Mouse (Mus musculus) stomach, embryonic 15.5 days (tissue): ENCODE measurements at regions not wholly inside any gene's neighbourhood (a gene's known extent, or its start where the extent isn't known, plus 50 kb on each side); places are given as distances from the start of the nearest gene placed in this dataset.
A peak's percentile ranks its signal among the peaks of the same experiment; 100 is the strongest.

Source experiments
- ATAC-seq: fragments of 200-750 bp; cut with Nextera tagmentation; 2 replicates; pipeline ENCODE4 v1.8.0; 2017; ENCODE audit warnings: low read depth, moderate number of reproducible peaks, moderate TSS enrichment; ENCODE audit not compliant: insufficient read depth, low FRiP score
- H3K27ac ChIP-seq: fragments of 300-500 bp; sonication (generic); 2 replicates; pipeline ENCODE4 v1.5.1; 2015; ENCODE audit warnings: mild to moderate bottlenecking, inconsistent platforms
- H3K27me3 ChIP-seq: fragments of 300-500 bp; sonication (generic); replicated peaks from 2 replicates; pipeline ENCODE4 v1.6.1; 2015; ENCODE audit warnings: inconsistent platforms
- H3K36me3 ChIP-seq: fragments of 300-500 bp; sonication (generic); 2 replicates; pipeline ENCODE4 v1.6.1; 2015; ENCODE audit warnings: inconsistent platforms
- H3K4me1 ChIP-seq: fragments of 300-500 bp; sonication (generic); 2 replicates; pipeline ENCODE4 v1.6.1; 2015; ENCODE audit warnings: inconsistent platforms
- H3K4me2 ChIP-seq: fragments of 300-500 bp; sonication (generic); 2 replicates; pipeline ENCODE4 v1.6.1; 2015; ENCODE audit warnings: mild to moderate bottlenecking, inconsistent platforms
- H3K4me3 ChIP-seq: fragments of 300-500 bp; sonication (generic); replicated peaks from 2 replicates; pipeline ENCODE4 v1.5.1; 2015; ENCODE audit warnings: inconsistent platforms
- H3K9ac ChIP-seq: fragments of 300-500 bp; sonication (generic); 2 replicates; pipeline ENCODE4 v1.6.1; 2015; ENCODE audit warnings: inconsistent platforms
- H3K9me3 ChIP-seq: fragments of 300-500 bp; sonication (generic); 2 replicates; pipeline ENCODE4 v1.6.1; 2016; ENCODE audit warnings: inconsistent platforms
- WGBS: fragments of 180-500 bp; shearing (Covaris S2); methylation state at CpG from one replicate; pipeline ENCODE4 v1.1.7; 2015; 5-methylcytosine and 5-hydroxymethylcytosine counted together

DNA sequence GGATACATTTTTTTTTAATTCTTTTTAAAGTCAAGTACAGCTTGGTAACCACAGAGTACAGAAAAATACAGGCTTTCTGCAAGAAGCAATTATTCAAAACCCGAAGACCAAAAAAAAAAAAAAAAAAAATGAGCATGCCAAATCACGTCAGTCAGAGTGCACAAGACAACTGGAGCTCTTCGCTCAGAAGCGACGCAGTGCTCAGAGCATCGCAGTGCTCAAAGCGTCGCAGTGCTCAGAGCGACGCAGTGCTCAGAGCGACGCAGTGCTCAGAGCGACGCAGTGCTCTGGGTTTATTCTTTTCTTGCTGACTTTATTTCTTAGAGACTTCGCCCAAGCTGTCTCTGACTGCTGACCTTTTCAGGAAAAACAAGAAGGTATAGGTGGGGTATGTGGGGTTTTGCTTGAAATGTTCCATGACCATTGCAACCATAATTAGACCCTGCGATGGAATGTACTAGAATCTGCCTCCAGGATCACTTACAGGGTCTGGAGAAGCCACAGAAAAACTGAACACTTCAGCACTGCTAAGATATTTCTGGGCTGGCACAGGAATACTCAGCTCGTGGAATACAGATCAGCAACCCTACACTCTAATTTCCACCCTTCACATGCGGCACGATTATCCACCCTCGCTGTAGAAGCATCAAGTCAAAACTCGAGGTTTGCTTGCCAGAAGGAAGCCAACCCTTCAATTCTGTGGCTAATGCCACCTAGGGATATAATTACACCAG, 384.3 kb downstream of the Wdr11 start:
- no peaks in the 10 kb centered on the region for H3K4me1 ChIP-seq
- no peaks in the 10 kb centered on the region for H3K36me3 ChIP-seq
- H3K27ac ChIP-seq: no peak overlapping the region
- H3K4me3 ChIP-seq: no peak overlapping the region
- H3K9ac ChIP-seq: no peak overlapping the region
- no peaks in the 10 kb centered on the region for H3K27me3 ChIP-seq
- 87% methylated on average over 21 of the region's 21 CpGs for WGBS
- H3K4me2 ChIP-seq: no peak overlapping the region
- no peak for ATAC-seq
- H3K9me3 ChIP-seq: no peaks in the 10 kb centered on the region

DNA sequence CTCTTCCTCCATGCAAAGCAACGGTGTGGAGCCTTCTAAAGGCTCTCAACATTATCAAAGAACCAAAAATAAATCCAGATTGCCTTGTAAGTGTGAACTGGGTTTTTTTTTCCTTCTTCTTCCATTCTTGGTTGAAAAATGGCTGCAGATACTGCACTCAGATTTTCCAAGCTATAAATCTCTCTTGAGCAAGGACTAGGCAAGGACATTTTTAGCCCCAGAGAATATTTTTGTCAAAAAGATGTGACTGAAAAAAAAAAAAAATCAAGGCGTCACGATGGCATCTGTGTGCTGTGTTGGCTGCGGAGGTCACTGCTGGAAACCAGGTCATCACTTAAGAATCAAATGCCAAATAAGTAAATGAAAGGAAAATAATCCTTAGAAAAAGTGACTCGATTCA, 386.9 kb downstream of the Wdr11 start:
- no peak overlapping the region for H3K4me3 ChIP-seq
- H3K27me3 ChIP-seq: no peaks in the 10 kb centered on the region
- H3K4me1 ChIP-seq: no peaks in the 10 kb centered on the region
- no peaks in the 10 kb centered on the region for H3K36me3 ChIP-seq
- H3K27ac ChIP-seq: no peak overlapping the region
- H3K9me3 ChIP-seq: no peaks in the 10 kb centered on the region
- no peak overlapping the region for H3K4me2 ChIP-seq
- 75% methylated on average over 5 of the region's 5 CpGs for WGBS
- no peak for ATAC-seq
- H3K9ac ChIP-seq: no peak overlapping the region

DNA sequence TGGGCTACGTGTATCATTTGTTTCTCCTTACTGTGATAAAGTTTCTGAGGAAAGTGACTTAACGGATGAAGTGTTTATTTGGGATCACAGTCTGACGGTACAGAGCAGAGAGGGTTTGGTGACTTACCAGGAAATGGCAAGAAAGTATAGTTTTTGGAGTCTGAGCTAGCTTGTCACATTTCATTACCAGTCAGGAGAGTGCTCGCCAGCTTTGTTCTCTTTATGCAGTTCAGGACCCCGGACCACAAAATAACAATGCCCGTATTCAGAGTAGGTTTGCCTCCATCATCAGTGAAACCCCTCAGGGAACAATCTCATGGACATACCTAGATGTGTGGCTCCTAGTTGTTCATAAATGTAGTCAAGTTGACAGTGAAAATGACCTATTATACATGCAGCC, 387.7 kb downstream of the Wdr11 start:
- ATAC-seq: no peak
- no peaks in the 10 kb centered on the region for H3K36me3 ChIP-seq
- no peak overlapping the region for H3K27ac ChIP-seq
- no peak overlapping the region for H3K9ac ChIP-seq
- no peak overlapping the region for H3K4me3 ChIP-seq
- 53% methylated on average over 6 of the region's 6 CpGs for WGBS
- H3K4me2 ChIP-seq: no peak overlapping the region
- H3K27me3 ChIP-seq: no peaks in the 10 kb centered on the region
- H3K9me3 ChIP-seq: no peaks in the 10 kb centered on the region
- H3K4me1 ChIP-seq: no peaks in the 10 kb centered on the region

DNA sequence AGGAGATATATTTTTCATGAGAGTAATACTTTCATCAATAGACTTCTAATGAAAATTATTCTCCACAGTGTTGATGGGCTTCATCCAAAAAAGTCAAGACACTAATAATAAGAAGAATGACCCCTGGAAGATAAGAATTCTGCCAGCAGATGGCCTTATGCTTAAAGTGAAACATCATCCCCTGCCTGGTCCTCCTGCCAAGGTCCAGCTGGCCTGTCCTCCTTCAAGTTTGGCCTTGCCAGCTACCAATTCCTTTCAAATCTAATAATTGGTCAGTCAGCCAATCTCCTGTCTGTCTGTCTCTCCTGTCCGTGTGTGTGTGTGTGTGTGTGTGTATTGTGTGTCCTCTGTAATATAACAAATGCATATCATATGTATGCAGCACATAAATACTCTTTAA, 388.8 kb downstream of the Wdr11 start:
- 61% methylated on average over 1 of the region's 1 CpGs for WGBS
- no peak for ATAC-seq
- H3K27ac ChIP-seq: no peak overlapping the region

GRCm38 (mm10) chr7:129982411-129982810, 390.7 kb downstream of the Wdr11 start:
- Histone ChIP-seq H3K36me3 (no peaks in the 10 kb centered on the region), H3K4me3 (no peak overlapping the region), H3K9me3 (no peaks in the 10 kb centered on the region), H3K27me3 (no peaks in the 10 kb centered on the region), H3K4me2 (no peak overlapping the region), H3K9ac (no peak overlapping the region), H3K27ac (no peak overlapping the region), H3K4me1 (peaks cover 5% of the 10 kb centered on the region; the same call in 1 of the 2 replicates)
- ATAC-seq: no peak
- 53% methylated on average over 5 of the region's 5 CpGs for WGBS

More for the DNA sequence above, 388.8 kb downstream of the Wdr11 start:
- Histone ChIP-seq H3K4me2 (no peak overlapping the region), H3K4me1 (no peaks in the 10 kb centered on the region), H3K36me3 (no peaks in the 10 kb centered on the region), H3K9me3 (no peaks in the 10 kb centered on the region), H3K27me3 (no peaks in the 10 kb centered on the region), H3K9ac (no peak overlapping the region), H3K4me3 (no peak overlapping the region)

- Histone ChIP-seq H3K27ac (0 out of 2 replicates have a peak overlapping the region, but pooled peaks have one; percentile 6), H3K9me3 (no peaks in the 10 kb centered on the region), H3K27me3 (no peaks in the 10 kb centered on the region), H3K4me2 (no peak overlapping the region), H3K4me1 (peaks cover 9% of the 10 kb centered on the region), H3K36me3 (no peaks in the 10 kb centered on the region), H3K9ac (no peak overlapping the region), H3K4me3 (no peak overlapping the region)
- WGBS: 90% methylated on average over 6 of the region's 6 CpGs
- ATAC-seq: no peak
These were observed 392.0 kb downstream of the Wdr11 start for GRCm38 (mm10) chr7:129983601-129984120.

DNA sequence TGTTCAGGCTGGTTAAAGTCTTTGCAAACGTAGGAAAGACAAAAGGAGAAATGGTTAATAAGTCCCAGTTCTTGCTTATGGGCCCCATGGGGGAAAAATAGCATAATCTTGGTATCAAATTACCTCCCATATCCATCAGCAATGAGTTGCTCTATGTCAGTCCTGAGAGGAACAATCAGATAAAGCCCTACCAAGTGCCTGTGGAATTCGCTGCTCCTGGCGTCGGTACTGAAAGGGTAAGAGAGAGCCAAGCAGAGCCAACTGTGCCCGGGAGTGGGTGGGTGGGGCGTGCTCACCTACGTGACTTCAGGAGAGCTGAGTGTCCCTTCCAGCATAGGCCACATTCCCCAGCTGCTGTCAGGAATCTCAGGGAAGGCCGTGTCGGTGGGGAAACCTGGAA, 392.7 kb downstream of the Wdr11 start:
- H3K27me3 ChIP-seq: no peaks in the 10 kb centered on the region
- no peak overlapping the region for H3K4me3 ChIP-seq
- H3K36me3 ChIP-seq: no peaks in the 10 kb centered on the region
- H3K4me1 ChIP-seq: peaks cover 9% of the 10 kb centered on the region
- ATAC-seq: peak; percentile 71; the same call in 1 of the 2 replicates
- H3K9me3 ChIP-seq: no peaks in the 10 kb centered on the region
- H3K9ac ChIP-seq: no peak overlapping the region
- no peak overlapping the region for H3K27ac ChIP-seq
- 49% methylated on average over 9 of the region's 9 CpGs for WGBS
- H3K4me2 ChIP-seq: no peak overlapping the region

DNA sequence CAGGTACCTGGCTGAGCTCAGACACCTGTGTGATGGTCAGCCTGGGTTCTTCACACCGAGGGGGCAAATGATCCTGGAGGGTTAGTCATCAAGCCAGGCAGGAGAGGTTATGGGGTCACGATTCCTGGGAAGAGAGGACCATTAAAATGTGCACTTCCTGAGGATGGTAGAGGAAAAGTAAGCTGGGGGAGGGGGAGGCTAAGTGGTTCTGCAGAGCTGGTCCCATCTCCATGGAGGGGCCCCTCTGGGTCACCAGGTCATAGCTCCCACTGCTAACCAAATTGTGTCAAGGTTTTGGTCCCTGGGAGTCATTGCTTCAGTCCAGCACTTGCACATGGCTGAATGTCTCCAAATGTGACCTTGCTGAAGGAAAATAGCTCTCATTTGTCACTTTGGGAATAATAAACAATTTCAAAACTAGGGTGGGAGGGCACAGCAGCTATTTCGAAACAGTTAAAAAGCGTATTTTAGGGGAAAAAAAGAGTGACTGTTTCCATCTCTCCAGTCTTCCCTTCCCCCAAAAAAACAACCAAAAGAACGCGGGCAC, 395.5 kb downstream of the Wdr11 start:
- Histone ChIP-seq H3K27ac (no peak overlapping the region), H3K27me3 (no peaks in the 10 kb centered on the region), H3K9ac (no peak overlapping the region), H3K9me3 (no peaks in the 10 kb centered on the region), H3K36me3 (no peaks in the 10 kb centered on the region), H3K4me1 (peaks cover 9% of the 10 kb centered on the region), H3K4me2 (no peak overlapping the region), H3K4me3 (no peak overlapping the region)
- no peak for ATAC-seq
- WGBS: 33% methylated on average over 6 of the region's 6 CpGs

GRCm38 (mm10) chr7:129987713-129988112, 396.1 kb downstream of the Wdr11 start:
- H3K9me3 ChIP-seq: no peaks in the 10 kb centered on the region

GRCm38 (mm10) chr7:129993446-129994223, 402.0 kb downstream of the Wdr11 start:
- H3K27ac ChIP-seq: no peak overlapping the region
- H3K4me3 ChIP-seq: no peak overlapping the region
- no peaks in the 10 kb centered on the region; the same call in 1 of the 2 replicates for H3K4me1 ChIP-seq
- no peak overlapping the region for H3K9ac ChIP-seq
- no peaks in the 10 kb centered on the region for H3K9me3 ChIP-seq
- H3K4me2 ChIP-seq: no peak overlapping the region
- H3K27me3 ChIP-seq: no peaks in the 10 kb centered on the region
- H3K36me3 ChIP-seq: no peaks in the 10 kb centered on the region
- no peak for ATAC-seq
- 56% methylated on average over 14 of the region's 14 CpGs for WGBS

More at GRCm38 (mm10) chr7:129987713-129988112, 396.1 kb downstream of the Wdr11 start:
- Histone ChIP-seq H3K4me3 (no peak overlapping the region), H3K27ac (no peak overlapping the region), H3K9ac (no peak overlapping the region), H3K4me1 (peaks cover 9% of the 10 kb centered on the region), H3K36me3 (no peaks in the 10 kb centered on the region), H3K4me2 (no peak overlapping the region), H3K27me3 (no peaks in the 10 kb centered on the region)
- 51% methylated on average over 4 of the region's 4 CpGs for WGBS
- no peak for ATAC-seq

DNA sequence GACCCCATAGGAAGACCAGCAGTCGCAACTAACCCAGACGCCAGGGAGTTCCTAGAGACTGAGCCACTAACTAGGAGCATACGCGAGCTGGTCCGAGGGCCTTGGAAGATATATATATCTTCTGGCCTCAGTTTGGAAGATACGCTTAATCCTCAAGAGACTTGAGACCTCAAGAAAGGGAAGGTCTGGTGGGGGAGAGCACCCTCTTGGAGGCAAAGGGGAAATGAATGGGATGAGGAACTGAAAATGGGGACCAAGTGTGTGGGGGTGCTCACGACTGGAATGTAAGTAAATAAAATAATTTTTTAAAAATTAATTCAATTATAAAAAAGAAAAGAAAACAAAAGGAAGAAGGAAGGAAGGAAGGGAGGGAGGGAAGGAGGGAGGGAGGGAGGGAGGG, 403.9 kb downstream of the Wdr11 start:
- H3K4me3 ChIP-seq: no peak overlapping the region
- 89% methylated on average over 7 of the region's 7 CpGs for WGBS
- ATAC-seq: no peak
- no peaks in the 10 kb centered on the region; the same call in 1 of the 2 replicates for H3K4me1 ChIP-seq
- no peaks in the 10 kb centered on the region for H3K36me3 ChIP-seq
- no peaks in the 10 kb centered on the region for H3K27me3 ChIP-seq
- H3K27ac ChIP-seq: no peak overlapping the region
- no peak overlapping the region for H3K9ac ChIP-seq
- no peak overlapping the region for H3K4me2 ChIP-seq
- H3K9me3 ChIP-seq: no peaks in the 10 kb centered on the region

DNA sequence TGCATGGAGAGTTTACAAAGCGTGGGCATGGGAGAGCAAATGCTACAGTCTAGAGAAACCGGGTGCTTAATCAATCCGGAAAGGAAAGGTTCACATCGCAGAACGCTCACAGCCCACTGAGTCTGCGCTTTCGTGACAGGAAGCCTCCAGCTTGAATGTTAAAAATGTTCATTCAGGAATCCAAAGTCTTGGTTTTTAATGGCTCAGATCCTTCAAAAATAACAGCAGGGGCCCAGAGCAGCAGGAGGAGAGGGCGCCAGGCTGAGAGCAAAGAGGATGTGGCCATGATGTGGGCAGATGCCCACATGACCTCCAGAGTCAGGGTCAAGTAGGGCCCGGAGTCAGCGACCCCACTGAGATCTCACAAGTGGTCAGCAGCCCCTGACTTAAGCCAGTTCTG, 409.4 kb downstream of the Wdr11 start:
- Histone ChIP-seq H3K36me3 (no peaks in the 10 kb centered on the region), H3K4me3 (no peak overlapping the region), H3K9me3 (no peaks in the 10 kb centered on the region), H3K27ac (peak overlapping the region; percentile 19), H3K4me1 (peaks cover 11% of the 10 kb centered on the region), H3K27me3 (no peaks in the 10 kb centered on the region), H3K9ac (no peak overlapping the region), H3K4me2 (no peak overlapping the region)
- 37% methylated on average over 10 of the region's 10 CpGs for WGBS
- no peak for ATAC-seq
